Mouse (Mus musculus): ENCODE measurements around the gene Cd109. TPM values are rescaled to one million over a fixed set of nuclear protein-coding genes. Genes with fewer than 3 reads are reported as not detected.

The Cd109 gene
- polyA plus RNA-seq, 1 experiment: 0.11 TPM

DNA sequence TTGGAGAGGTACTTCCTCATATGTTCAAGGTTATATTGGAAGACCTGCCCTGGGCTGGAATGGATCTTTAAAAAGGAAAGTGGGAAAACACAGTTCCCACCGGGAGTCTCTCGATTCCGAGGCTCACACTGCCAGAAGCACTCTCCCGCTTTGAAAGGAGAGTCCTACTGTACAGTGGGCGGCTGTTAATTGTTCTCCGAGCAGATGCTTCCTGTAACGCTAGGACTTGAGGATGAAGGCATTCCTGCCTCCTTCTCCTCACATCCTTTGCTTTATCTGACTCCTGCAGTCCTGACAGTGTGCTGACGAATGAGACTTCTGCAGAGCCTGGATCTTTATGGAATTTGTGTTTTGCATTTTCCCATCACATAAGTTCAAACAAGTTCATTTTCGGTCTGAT, 3.9 kb downstream of the Cd109 start:
- no peak for TF ChIP-seq GATA1 (IDR thresholded peaks at IDR 0.05; ENCODE audit: low read length)

DNA sequence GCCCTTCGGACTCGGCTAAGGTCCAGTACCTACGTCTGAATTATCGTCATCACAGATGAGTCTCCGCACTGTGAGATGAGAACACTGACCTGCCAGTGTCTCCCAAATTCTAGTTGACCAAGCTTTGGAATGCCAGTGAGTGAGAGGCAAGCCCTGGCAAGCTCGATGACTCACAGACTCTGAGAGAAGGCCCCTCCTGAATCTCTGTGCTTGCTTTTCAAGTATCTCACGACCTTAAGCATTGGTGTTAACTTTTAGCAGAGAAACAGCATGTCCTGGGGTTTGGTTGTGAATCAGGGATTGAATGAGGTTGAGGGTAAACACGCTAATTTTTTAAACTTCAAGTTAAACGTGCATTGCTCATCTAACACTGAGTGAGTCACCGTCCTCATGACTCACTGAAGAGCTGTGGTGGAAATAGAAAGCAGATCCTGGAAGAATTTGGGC, 8.0 kb downstream of the Cd109 start:
- TF ChIP-seq GATA1 (IDR thresholded peaks at IDR 0.05; ENCODE audit: low read length): no peak

- no peak for TF ChIP-seq GATA1 (IDR thresholded peaks at IDR 0.05; ENCODE audit: low read length)
Measured at GRCm38 (mm10) chr9:78629991-78630390, 14.6 kb downstream of the Cd109 start.

DNA sequence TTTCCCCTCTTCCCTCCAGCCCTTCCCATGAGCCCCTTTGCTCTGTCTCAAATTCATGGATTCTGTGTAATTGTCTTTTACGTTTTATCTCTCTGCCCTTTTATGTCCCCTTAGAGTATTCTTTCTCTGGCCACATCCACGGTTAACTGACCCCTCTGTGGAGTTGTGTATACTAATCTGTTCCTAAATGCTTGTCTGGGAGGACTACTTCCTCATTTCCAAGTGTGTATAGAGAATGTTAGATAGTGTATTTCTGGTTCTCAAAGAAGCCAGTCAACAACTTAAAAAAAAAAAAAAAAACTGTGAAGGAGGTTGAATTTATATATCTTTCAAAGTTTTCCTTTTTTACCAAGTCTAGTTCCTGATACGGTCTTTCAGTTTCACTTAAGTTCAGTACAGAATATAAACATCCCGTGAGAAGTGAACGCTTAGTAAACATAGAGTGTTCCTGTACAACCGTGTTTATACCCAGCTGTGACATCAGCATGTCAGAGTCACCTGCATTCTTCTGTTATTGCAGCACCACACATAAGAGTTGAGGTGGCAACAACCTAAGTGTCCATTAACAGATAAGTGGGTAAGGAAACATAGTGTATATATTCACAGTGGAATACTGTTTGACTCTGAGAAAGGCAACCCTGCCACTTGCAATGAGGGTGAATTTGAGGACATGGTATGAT, 16.5 kb downstream of the Cd109 start:
- TF ChIP-seq GATA1 (IDR thresholded peaks at IDR 0.05; ENCODE audit: low read length): no peak

GRCm38 (mm10) chr9:78633976-78634375, 18.6 kb downstream of the Cd109 start:
- TF ChIP-seq GATA1 (IDR thresholded peaks at IDR 0.05; ENCODE audit: low read length): no peak

DNA sequence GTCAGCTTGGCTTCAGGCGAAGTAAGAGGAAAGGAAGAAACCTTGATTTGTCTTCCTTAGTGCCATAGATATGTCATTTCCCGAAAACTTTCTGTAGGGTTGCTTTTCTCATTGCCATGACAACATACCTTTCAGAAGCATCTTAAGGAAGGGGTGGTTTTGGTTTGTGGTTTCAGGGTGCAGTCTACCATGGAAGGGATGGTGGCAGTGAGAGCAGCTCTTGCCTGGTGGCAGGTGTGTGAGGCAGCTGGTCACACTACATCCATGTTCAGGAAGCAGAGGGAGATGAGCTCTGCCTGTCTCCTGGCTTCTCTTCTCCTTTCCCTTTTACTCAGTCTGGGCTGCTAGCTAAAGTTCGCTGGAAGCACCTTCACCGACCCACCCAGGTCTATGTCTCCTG, 26.0 kb downstream of the Cd109 start:
- TF ChIP-seq GATA1 (IDR thresholded peaks at IDR 0.05; ENCODE audit: low read length): no peak

DNA sequence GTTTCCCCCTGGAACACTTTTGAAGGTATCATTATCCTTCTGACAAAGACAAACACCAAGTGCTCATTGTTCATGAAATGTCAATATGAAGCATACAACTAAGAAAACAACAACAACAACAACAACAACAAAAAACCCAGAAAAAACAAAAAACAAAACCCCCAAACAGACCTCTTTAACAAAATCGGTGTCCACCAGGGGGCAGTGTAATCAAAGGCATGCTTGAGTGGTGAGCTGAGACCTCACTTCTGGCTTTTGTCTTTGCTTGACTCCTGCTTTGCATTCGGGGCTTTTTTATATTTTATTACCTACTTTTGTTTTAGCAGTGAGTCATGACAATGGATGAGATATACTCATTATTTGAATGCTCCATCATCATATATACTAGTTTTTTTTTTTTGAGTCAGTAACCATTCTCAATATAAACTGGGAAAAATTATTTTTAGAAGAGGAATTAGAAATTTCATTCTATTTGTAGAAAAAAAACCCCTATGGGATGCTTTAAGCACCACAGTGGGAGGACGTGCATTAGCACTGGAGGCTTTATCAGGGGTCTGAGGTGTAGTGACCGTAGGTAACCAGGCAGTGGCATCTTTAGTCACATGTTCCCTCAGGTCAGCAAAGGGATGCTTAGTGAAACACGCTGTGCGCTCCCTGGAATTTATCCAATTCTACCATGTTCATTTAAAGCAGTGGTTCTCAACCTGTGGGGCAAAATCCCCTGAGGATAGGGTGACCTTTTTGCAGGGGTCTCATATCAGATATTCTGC, 30.8 kb downstream of the Cd109 start:
- TF ChIP-seq GATA1 (IDR thresholded peaks at IDR 0.05; ENCODE audit: low read length): no peak

GRCm38 (mm10) chr9:78648641-78649040, 33.3 kb downstream of the Cd109 start:
- no peak for TF ChIP-seq GATA1 (IDR thresholded peaks at IDR 0.05; ENCODE audit: low read length)

DNA sequence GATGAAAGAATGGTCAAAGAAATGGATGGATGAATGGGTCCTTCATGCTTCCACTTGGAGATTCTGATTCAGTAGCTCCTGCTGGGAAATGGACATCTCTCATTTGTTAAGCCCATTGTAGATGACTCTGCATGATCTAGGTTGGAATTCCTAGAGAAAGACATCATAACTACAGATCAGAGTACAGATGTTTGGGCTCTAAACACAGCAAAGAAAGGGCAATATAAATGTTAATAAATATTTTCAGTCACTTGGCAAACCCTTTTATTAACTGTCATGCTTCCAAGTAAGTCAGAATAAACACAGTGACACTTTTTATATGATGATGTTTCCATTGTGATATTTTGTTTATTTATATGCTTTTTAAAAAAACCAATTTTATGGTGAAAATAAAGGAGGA, 34.1 kb downstream of the Cd109 start:
- no peak for TF ChIP-seq GATA1 (IDR thresholded peaks at IDR 0.05; ENCODE audit: low read length)

GRCm38 (mm10) chr9:78657564-78657963, 42.2 kb downstream of the Cd109 start:
- no peak for TF ChIP-seq GATA1 (IDR thresholded peaks at IDR 0.05; ENCODE audit: low read length)

DNA sequence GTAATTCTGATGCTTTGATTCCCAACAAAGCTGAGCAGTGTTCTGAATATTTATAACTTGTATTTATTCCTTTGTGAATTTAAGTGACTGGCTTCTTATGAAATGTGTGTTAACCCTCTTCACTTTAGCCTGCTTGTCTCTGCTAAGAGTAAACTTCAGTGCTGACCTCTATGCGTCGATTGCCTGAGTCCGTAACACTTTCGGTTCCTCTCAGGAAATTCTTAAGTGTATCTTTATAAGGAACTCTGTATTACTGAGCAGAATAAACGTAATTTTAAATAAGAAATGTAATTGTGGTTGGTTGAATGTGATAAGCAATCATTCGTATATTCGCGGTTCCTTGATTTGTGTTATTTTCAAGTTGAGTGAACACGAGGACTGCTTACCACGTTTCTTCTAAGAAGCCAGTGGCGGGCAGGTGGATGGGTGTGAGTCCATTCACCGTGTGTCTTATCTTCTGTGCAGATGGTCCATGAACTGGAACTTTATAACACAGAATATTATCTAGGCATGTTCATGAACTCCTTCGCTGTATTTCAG, 56.2 kb downstream of the Cd109 start:
- TF ChIP-seq GATA1 (IDR thresholded peaks at IDR 0.05; ENCODE audit: low read length): no peak

DNA sequence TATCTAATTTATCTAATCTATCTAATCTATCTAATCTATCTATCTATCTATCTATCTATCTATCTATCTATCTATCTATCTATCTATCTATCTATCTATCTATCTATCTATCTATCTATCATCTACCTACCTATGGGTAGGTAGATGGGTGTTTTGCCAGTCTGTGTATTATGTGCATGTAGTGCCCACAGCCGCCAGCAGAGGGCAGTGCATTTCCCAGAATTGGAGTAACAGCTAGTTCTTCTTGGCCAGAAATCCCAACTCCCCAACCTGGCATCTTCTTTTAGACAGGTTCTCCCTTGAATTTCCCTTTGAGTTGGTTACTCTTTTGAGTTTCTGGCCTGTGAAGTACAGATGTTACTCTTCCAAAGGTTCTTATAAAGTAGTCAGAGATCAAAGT, 85.3 kb downstream of the Cd109 start:
- TF ChIP-seq GATA1 (IDR thresholded peaks at IDR 0.05; ENCODE audit: low read length): no peak

- no peak for TF ChIP-seq GATA1 (IDR thresholded peaks at IDR 0.05; ENCODE audit: low read length)
Measured at GRCm38 (mm10) chr9:78702509-78703239, 87.3 kb downstream of the Cd109 start.

GRCm38 (mm10) chr9:78720888-78721798, 105.8 kb downstream of the Cd109 start:
- no peak for TF ChIP-seq GATA1 (IDR thresholded peaks at IDR 0.05; ENCODE audit: low read length)

DNA sequence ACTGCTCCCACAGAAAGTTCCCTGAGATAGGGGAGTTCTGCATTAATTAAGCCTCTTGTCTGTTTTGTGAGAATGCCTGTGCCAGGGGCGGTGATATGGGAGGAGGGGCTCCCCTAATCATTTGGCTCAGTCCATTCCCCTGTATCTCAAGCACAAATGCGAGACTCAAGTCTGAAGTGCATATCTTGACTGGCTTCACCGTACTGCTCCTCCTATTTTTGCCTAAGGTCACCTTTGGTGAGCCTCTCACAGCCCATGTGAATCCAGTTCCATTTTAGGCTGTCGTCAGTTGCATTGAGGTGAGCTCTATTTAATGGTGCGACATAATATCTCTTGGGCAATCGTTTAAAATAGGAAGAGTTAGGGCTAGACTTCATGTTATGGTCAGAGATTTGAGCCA, 116.6 kb downstream of the Cd109 start:
- TF ChIP-seq GATA1 (IDR thresholded peaks at IDR 0.05; ENCODE audit: low read length): no peak
